Mouse (Mus musculus) mature B cell (primary cell): ENCODE measurements around the gene Celf1.
"Not testable (repeated sequence)": the region's sequence is repeated elsewhere in the genome, so short reads cannot be mapped to it uniquely, and the experiment has no call there.

Source experiments
- in situ Hi-C: fragments of 300-500 bp; cut with MboI; formaldehyde crosslinking; loops from 2 replicates; pipeline ENCODE4 v1.14.3; 2019

Gene Celf1

GRCm38 (mm10) chr2:91022266-91022665 is 82.1 kb downstream of the Celf1 start:
- in situ Hi-C loops, result not testable (repeated sequence)

- in situ Hi-C loops, result no loop called here
These were observed 82.9 kb downstream of the Celf1 start for GRCm38 (mm10) chr2:91023131-91023530.

GRCm38 (mm10) chr2:91023956-91024355 is 83.8 kb downstream of the Celf1 start:
- in situ Hi-C loops, result no loop called here

DNA sequence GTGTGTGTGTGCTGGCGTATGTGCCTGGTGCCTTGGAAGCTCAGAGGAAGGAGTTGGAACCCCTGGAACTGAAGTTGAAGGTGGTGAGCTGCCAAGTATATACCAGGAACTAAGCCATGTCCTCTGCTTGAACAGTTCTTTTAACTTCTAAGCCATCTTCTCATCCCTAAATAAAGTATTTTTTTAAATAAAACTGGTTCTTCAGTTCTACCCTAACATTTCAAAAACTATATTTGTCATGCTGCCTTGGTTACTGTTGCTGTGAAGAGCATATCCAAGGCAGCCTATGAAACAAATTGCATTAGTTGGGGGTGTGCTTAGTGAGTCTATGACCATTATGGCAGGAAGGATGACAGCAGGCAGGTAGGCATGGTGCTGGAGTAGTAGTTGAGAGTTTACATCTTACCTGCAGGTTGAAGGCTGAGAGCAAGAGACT is 84.9 kb downstream of the Celf1 start:
- in situ Hi-C loops, result no loop called here

- in situ Hi-C loops, result no loop called here
These were observed 86.3 kb downstream of the Celf1 start for GRCm38 (mm10) chr2:91026491-91026890.

DNA sequence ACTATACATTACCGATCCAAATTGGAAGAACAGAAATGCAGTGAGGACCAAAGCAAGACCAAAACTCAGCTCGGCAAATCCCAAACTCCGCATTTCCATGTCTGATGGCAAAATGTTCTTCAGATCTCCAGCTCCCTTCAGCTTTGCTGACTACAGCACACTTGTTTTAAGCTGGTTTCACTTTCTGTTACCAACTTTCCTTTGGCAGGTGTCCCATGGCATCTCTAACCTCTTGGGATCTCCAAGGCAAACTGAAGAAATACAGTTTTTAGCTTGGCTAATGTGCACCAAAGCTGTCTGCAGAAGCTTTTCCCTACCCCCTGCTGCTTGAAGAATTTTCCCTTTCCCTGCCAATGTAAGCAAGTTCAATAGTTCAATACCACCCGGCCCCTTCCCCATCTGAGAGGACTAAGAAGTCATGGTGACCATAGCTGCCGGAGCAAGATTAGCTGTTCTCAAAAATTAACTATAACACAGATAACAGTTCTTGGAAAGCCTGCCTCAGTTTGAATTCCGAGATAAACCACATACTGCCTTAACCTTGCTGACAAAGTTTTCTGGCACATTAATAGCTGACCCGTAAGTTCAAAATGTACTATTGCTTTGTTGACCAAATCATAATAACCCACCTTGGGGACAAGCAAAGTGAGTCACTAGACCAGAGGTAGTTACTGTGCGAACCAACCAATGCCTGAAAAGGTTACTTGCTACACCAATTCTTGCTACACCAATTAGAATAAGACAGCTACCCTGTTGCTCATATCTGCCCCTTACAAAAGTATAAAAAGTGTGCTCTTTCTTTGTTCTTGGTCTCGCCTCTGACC is 87.4 kb downstream of the Celf1 start:
- in situ Hi-C loops, result no loop called here

- in situ Hi-C loops, result no loop called here
These were observed 91.0 kb downstream of the Celf1 start for GRCm38 (mm10) chr2:91031216-91031615.

DNA sequence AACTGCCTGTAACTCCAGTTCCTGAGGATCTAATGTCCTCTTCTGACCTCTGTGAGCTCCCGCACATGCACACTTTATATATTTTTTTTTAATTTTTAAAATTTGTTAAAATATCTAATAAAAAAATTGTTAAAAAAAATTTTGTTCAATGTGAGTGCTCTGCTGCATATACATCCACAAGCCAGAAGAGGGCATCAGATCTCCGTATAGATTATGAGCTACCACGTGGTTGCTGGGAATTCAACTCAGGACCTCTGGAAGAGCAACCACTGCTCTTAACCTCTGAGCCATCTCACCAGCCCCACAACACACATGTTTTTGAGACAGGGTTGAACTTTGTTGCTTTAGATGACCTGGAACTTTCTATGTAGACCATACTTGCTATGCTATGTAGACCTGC is 92.8 kb downstream of the Celf1 start:
- in situ Hi-C loops, result no loop called here

GRCm38 (mm10) chr2:91035385-91035784 is 95.2 kb downstream of the Celf1 start, which contains the start of gene Rapsn:
Gene Rapsn, plus strand, starts transcription at chr2:91035620.
- in situ Hi-C loops, result no loop called here

DNA sequence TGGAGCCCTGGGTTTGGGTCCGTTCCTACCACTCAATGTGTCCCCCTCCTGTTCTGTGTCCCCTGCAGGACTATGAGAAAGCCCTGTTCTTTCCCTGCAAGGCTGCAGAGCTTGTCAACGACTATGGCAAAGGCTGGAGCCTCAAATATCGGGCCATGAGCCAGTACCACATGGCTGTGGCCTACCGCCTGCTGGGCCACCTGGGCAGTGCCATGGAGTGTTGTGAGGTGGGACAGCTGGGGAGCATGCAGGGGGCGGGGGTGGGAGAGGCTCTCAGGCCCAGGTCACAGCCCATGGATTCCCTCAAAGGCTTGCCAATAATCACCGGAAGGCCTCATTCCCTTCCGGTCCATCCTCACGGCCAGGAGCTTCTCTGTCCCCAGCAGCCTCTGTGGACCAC is 101.6 kb downstream of the Celf1 start:
- in situ Hi-C loops, result no loop called here

DNA sequence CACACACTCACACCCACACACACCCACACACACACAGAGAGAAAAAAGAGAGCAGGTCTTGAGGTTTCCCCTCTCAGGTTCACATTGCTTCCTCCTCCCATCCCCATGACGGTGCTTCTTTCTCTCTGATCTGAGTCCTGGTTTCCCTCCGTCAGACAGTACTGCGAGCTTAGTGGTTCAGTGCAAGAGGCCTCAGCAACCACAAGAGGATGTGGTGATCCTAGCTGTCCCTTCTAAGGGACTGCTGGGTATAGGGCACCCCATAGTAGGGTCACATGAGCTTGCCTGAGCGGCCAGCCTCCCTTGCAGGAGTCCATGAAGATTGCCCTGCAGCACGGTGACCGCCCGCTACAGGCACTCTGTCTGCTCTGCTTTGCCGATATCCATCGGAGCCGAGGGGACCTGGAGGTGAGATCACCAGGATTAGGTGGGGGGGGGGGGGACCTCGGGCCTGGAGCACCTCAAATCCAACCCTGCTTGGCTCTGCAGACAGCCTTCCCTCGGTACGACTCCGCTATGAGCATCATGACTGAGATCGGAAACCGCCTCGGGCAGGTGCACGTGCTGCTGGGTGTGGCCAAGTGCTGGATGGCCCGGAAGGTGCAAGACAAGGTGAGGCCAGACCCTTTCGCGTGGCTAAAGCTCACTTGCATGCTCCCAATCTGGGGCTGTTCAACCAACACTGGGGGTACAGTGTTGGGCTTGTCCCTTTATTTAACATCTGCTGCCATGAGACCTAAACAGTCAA is 102.6 kb downstream of the Celf1 start:
- in situ Hi-C loops, result no loop called here

DNA sequence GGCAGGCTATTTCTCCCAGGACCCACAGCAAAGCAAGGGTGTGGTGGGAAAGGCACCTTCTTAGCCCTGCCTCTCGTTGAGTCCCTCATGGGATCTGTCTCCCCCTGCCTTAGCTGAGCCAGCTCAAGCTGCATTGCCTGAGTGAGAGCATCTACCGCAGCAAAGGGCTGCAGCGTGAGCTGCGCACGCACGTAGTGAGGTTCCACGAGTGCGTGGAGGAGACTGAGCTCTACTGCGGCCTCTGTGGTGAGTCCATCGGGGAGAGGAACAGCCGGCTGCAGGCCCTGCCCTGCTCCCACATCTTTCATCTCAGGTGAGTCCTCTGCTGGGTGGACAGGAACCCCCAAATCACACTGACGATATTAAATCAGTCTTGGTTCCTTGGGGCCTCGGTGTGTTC is 104.5 kb downstream of the Celf1 start:
- in situ Hi-C loops, result no loop called here

DNA sequence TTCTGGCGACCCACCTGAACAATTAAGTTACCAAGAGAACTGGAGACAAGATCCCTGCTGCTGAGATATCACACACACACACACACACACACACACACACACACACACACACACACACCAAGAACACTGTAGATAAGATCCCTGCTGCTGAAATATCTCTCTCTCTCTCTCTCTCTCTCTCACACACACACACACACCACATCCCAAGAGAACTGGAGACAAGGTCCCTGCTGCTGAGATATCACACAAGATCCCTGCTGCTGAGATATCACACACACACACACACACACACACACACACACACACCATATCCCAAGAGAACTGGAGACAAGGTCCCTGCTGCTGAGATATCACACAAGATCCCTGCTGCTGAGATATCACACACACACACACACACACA is 105.6 kb downstream of the Celf1 start:
- in situ Hi-C loops, result not testable (repeated sequence)

GRCm38 (mm10) chr2:91047359-91047758 is 107.2 kb downstream of the Celf1 start:
- in situ Hi-C loops, result no loop called here

GRCm38 (mm10) chr2:91051917-91052316 is 111.7 kb downstream of the Celf1 start:
- in situ Hi-C loops, result no loop called here

- in situ Hi-C loops, result no loop called here
These were observed 112.6 kb downstream of the Celf1 start for GRCm38 (mm10) chr2:91052752-91053151.

DNA sequence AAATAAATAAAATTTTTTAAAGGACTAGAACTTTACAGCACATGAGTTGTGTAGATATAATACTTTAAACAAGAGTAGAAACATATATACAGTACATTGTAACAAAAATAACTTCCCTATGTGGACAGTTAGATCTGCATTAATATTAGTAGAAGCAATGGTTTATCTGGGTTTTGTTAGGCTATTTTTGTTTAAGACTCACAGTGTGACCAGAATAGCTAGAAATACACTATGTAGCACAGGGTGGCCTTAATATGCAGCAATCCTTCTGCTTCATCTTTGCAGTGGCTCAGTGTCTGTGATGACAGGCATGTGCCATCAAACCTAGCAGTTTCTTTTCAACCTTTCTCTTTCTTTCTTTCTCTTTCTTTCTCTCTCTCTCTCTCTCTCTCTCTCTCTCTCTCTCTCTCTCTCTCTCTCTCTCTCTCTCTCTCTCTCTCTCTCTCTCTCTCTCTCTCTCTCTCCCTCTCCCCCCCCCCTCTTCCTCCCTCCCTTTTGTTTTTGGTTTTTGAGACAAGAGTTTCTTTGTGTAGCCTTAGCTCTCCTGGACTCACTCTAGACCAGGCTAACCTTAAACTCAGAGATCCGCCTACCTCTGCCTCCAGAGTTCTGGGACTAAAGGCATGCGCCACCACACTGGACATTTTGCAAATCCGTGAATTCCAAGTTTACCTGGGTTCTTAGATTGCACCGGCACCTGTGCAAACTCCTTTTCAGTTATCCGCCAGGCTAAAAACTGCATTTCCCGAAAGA is 113.2 kb downstream of the Celf1 start:
- in situ Hi-C loops, result no loop called here

GRCm38 (mm10) chr2:91053934-91054382 is 113.8 kb downstream of the Celf1 start, which contains the start of gene Psmc3:
Gene Psmc3, plus strand, starts transcription at chr2:91054009.
- in situ Hi-C loops, result no loop called here

DNA sequence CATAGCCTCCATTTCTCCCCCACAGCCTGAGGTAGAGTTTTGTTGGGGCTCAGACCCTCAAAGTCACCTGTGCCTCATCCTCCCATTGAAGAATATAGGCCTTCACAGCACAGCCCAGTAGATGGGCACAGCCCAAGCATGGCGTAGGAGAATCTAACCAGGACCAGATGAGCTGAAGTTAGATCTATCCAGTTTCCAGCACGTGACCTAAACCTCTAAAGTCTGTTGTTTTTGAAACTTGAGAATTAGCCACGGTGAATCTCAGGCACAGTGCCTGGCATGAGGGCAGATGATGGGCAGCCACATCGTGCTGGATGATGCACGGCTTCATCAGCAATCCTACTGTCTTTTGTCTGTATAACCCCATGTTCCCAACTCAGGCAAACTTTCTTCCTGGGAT is 118.3 kb downstream of the Celf1 start:
- in situ Hi-C loops, result no loop called here

DNA sequence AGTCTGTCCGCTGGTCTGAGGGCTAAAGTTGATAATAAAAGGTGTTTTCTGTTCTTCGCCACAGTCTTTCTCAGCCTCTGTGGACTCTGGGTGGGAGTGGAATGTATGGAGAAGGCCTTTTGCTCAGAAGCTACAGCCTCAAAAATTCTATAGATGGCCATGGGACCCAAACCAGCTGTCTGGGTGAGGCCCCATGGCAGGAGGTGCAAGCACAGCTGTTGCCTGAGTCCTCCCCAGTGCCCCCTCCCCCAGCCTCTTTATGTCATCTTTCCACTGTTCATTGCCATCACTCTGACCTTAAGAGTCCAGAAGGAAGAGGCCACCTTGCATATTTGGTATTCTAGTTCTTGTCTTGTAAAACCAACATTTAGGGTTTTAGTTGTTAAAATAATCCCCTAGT is 119.2 kb downstream of the Celf1 start:
- in situ Hi-C loops, result no loop called here

DNA sequence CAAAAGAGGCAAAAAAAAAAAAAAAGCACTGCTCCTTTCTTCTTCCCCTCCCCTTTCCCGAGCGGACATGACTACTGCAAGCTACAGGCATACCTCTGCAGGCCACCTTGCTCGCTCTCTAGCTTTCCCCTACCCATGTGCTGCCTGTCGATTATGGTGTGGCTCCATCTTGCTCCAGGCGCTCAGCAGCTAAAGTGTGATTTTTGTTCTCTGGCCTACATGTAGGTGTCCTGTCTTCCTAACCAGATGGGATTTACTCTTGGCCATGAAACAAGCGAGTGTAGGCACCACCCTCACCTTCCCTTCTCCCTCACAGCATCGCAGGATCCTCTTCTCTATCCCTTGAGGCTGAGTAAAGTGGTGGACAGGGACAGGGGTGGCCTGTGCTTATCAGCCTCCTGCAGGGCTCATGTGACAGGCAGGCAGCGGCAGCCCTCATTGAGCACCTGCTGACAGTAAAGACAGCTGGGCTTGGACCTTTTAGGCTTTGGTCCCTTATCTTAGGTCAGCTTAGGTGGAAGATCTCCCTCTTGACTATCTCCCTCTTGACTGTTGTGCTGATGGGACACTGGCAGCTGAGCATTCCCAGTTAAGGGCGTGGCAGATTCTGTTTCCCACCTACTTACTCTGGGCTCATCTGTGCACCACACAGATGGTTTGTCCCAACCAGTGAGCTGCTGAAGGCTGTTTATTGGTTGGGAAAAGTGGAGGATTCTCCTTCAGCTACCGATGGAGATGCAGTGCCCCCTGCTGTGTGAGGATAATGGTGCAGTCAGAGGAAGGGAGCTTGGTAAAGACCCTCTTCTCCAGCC is 120.6 kb downstream of the Celf1 start:
- in situ Hi-C loops, result no loop called here
